Mouse (Mus musculus): Measurements from ENCODE around the gene Slc38a6. TPM values are rescaled to one million over a fixed set of nuclear protein-coding genes. Genes with fewer than 3 reads are reported as not detected.

Slc38a6 gene
- total and polyA plus RNA-seq, 3 experiments = 3.1 to 6.1 TPM; not detected in 1

DNA sequence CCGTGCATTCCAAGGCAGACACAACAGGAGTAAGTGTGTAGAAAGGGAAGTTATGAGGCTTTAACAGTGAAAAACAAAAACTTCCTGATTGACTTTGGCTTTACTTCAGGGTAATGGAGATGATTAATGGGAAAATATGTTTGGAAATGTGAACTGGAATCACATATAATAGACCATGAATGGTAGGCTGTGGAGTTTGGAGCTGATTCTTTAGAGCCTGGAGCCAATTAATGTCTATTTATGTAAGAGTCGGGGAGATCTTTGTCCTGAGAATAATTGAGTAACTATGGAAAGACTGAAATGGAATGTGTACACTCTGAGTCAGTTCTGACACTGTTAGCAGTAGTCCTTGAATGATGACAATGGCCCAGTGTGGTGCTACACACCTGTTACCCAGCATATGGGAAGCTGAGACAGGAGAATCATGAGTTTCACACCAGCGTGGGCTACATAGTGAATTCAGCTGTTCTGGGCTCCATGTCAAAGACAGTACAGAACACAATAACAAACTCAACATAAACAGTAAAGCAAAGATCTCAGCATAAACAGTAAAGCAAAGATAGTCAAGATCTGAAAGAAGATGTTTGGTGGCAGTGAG is 21.1 kb upstream of the Slc38a6 start:
- H3K4me1 ChIP-seq (ENCODE audit: control insufficient read depth in 1 of 2, insufficient read depth in 2 of 2, low read length in 2 of 2) = no peaks in the 10 kb centered on the region
- no peak for DNase-seq (ENCODE audit: low read depth, low spot score)

DNA sequence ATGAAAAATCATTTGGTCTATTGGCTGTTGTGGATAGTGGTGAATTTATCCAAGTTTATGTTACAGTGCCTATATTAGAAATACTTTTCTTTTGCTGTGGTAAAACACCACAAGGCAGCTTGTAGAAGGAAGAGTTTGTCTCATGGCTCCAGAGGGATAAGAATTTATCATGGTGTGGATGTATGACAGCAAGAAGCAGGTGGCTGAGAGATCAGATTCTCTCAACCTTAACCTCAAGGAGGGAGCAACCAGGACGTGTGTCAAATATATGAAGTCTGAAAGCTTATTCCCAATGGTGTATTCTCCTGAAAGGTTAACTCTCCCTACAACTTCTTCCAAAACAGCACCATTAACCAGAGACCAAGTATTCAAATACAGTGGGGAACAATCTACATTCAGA is 20.0 kb upstream of the Slc38a6 start:
- Histone ChIP-seq H3K27ac (ENCODE audit: control insufficient read depth, low read depth, low read length) (no peak overlapping the region), H3K27me3 (ENCODE audit: control insufficient read depth in 1 of 2, insufficient read depth in 2 of 2, low read length in 2 of 2) (no peaks in the 10 kb centered on the region), H3K9ac (ENCODE audit: control insufficient read depth, low read depth, low read length, poor library complexity, severe bottlenecking) (no peak overlapping the region), H3K79me2 (ENCODE audit: control insufficient read depth, insufficient read depth, low read length, poor library complexity) (no peaks in the 10 kb centered on the region), H3K4me1 (ENCODE audit: control insufficient read depth in 1 of 2, insufficient read depth in 2 of 2, low read length in 2 of 2) (no peaks in the 10 kb centered on the region), H3K36me3 (ENCODE audit: control insufficient read depth in 1 of 2, insufficient read depth in 2 of 2, low read length in 2 of 2) (no peaks in the 10 kb centered on the region), H3K4me3 (ENCODE audit: control insufficient read depth in 1 of 2, insufficient read depth in 1 of 2, low read depth in 2 of 2, low read length in 2 of 2) (no peak overlapping the region), H3K9me3 (replicated peaks; ENCODE audit: insufficient read depth, low read length) (no peaks in the 10 kb centered on the region)
- TF ChIP-seq RCOR1 (IDR thresholded peaks at IDR 0.05; ENCODE audit: low read depth, low read length) = no peak
- no peak for TF ChIP-seq EP300 (IDR thresholded peaks at IDR 0.05; ENCODE audit: low read depth in 1 of 2, low read length in 2 of 2)
- no peak for TF ChIP-seq MXI1 (IDR thresholded peaks at IDR 0.05; ENCODE audit: low read depth, low read length)
- no peak for TF ChIP-seq CTCF (IDR thresholded peaks at IDR 0.05 in 2 of 3, conservative IDR thresholded peaks at IDR 0.05 in 1 of 3; ENCODE audit: control insufficient read depth in 1 of 3, insufficient read depth in 1 of 3, low read depth in 2 of 3, low read length in 3 of 3, poor library complexity in 1 of 3, severe bottlenecking in 1 of 3)
- TF ChIP-seq TCF12 (IDR thresholded peaks at IDR 0.05; ENCODE audit: low read depth, low read length) = no peak
- TF ChIP-seq TAL1 (IDR thresholded peaks at IDR 0.05; ENCODE audit: low read length) = no peak
- TF ChIP-seq MAX (IDR thresholded peaks at IDR 0.05; ENCODE audit: low read length) = no peak
- TF ChIP-seq ZNF384 (IDR thresholded peaks at IDR 0.05; ENCODE audit: low read depth, low read length) = no peak
- TF ChIP-seq MYB (IDR thresholded peaks at IDR 0.05; ENCODE audit: low read depth, low read length) = no peak
- TF ChIP-seq CHD1 (IDR thresholded peaks at IDR 0.05; ENCODE audit: low read depth, low read length) = no peak
- no peak for TF ChIP-seq MEF2A (IDR thresholded peaks at IDR 0.05; ENCODE audit: extremely low read depth, insufficient replicate concordance, low read depth, low read length, poor library complexity, severe bottlenecking)
- no peak for TF ChIP-seq USF2 (IDR thresholded peaks at IDR 0.05; ENCODE audit: borderline replicate concordance in 1 of 2, insufficient read depth in 1 of 2, low read depth in 1 of 2, low read length in 2 of 2)
- no peak for TF ChIP-seq E2F4 (IDR thresholded peaks at IDR 0.05; ENCODE audit: borderline replicate concordance, low read depth, low read length)
- TF ChIP-seq TBP (IDR thresholded peaks at IDR 0.05; ENCODE audit: low read depth, low read length) = no peak
- TF ChIP-seq NELFE (IDR thresholded peaks at IDR 0.05; ENCODE audit: low read depth, low read length) = no peak
- DNase-seq (ENCODE audit: low read depth, low spot score) = no peak

More for the DNA sequence above, 21.1 kb upstream of the Slc38a6 start:
- Histone ChIP-seq H3K79me2 (ENCODE audit: control insufficient read depth, insufficient read depth, low read length, poor library complexity) (no peaks in the 10 kb centered on the region), H3K27ac (ENCODE audit: control insufficient read depth, low read depth, low read length) (no peak overlapping the region), H3K9me3 (replicated peaks; ENCODE audit: insufficient read depth, low read length) (no peaks in the 10 kb centered on the region), H3K36me3 (ENCODE audit: control insufficient read depth in 1 of 2, insufficient read depth in 2 of 2, low read length in 2 of 2) (no peaks in the 10 kb centered on the region), H3K4me3 (ENCODE audit: control insufficient read depth in 1 of 2, insufficient read depth in 1 of 2, low read depth in 2 of 2, low read length in 2 of 2) (no peak overlapping the region), H3K9ac (ENCODE audit: control insufficient read depth, low read depth, low read length, poor library complexity, severe bottlenecking) (no peak overlapping the region), H3K27me3 (ENCODE audit: control insufficient read depth in 1 of 2, insufficient read depth in 2 of 2, low read length in 2 of 2) (no peaks in the 10 kb centered on the region)
- no peak for TF ChIP-seq HCFC1 (IDR thresholded peaks at IDR 0.05; ENCODE audit: low read depth, low read length)
- TF ChIP-seq GATA1 (IDR thresholded peaks at IDR 0.05; ENCODE audit: low read depth, low read length) = no peak
- no peak for TF ChIP-seq ELF1 (IDR thresholded peaks at IDR 0.05; ENCODE audit: low read depth, low read length)
- no peak for TF ChIP-seq ZNF384 (IDR thresholded peaks at IDR 0.05; ENCODE audit: low read depth, low read length)
- no peak for TF ChIP-seq MXI1 (IDR thresholded peaks at IDR 0.05; ENCODE audit: low read depth, low read length)
- TF ChIP-seq MAZ (IDR thresholded peaks at IDR 0.05; ENCODE audit: low read depth, low read length) = no peak
- TF ChIP-seq TAL1 (IDR thresholded peaks at IDR 0.05; ENCODE audit: low read length) = no peak
- no peak for TF ChIP-seq MYB (IDR thresholded peaks at IDR 0.05; ENCODE audit: low read depth, low read length)
- TF ChIP-seq TBP (IDR thresholded peaks at IDR 0.05; ENCODE audit: low read depth, low read length) = no peak
- TF ChIP-seq CHD1 (IDR thresholded peaks at IDR 0.05; ENCODE audit: low read depth, low read length) = no peak
- no peak for TF ChIP-seq POLR2AphosphoS2 (IDR thresholded peaks at IDR 0.05; ENCODE audit: low read length)
- no peak for TF ChIP-seq KAT2A (conservative IDR thresholded peaks at IDR 0.05; ENCODE audit: low read depth, low read length)
- TF ChIP-seq MYC (IDR thresholded peaks at IDR 0.05; ENCODE audit: low read depth, low read length) = no peak
- no peak for TF ChIP-seq MEF2A (IDR thresholded peaks at IDR 0.05; ENCODE audit: extremely low read depth, insufficient replicate concordance, low read depth, low read length, poor library complexity, severe bottlenecking)
- TF ChIP-seq CHD2 (IDR thresholded peaks at IDR 0.05; ENCODE audit: low read length) = no peak
- no peak for TF ChIP-seq USF1 (IDR thresholded peaks at IDR 0.05; ENCODE audit: low read depth, low read length)
- TF ChIP-seq UBTF (IDR thresholded peaks at IDR 0.05; ENCODE audit: borderline replicate concordance, insufficient read depth, low read depth, low read length) = no peak
- no peak for TF ChIP-seq GABPA (IDR thresholded peaks at IDR 0.05; ENCODE audit: low read depth, low read length)
